Mouse (Mus musculus) cerebellum, adult 9-10 months (tissue): Measurements from ENCODE around the gene St3gal4.
"Not testable (repeated sequence)": the region's sequence is repeated elsewhere in the genome, so short reads cannot be mapped to it uniquely, and the experiment has no call there.

ENCODE experiments used
- DNase-seq: peaks from one replicate; pipeline ENCODE4 v3.0.0; 2022

St3gal4 gene

DNA sequence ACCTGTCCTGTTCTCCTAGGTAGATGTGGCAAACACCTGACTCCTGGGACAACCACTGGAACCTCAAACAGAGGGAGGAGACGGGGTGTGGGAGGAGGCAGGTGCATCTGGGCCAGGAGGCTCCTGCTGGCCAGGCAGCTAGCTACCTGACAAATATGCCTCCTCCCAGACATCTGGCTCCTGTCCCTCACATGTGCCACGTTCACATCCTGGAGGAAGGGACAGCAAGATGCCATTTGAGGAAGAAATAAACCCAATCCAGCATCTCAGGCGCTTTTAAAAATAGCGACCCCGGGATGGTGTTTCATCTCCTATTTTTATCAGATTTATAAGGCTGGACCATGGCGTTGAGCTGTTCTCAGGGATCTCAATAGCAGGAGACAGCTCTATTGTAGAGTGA lies at the start of gene St3gal4:
St3gal4 (minus strand) TSS at position 101 of the 400 bp plus-strand sequence.
- no peak for DNase-seq

GRCm38 (mm10) chr9:35166798-35167635 lies 47.9 kb upstream of the St3gal4 start:
- no peak for DNase-seq

GRCm38 (mm10) chr9:35166144-35166797 lies 47.2 kb upstream of the St3gal4 start:
- peak; percentile 53 for DNase-seq

- no peak for DNase-seq
These were observed 45.2 kb upstream of the St3gal4 start for GRCm38 (mm10) chr9:35164142-35164874.

GRCm38 (mm10) chr9:35163011-35163690 lies 44.1 kb upstream of the St3gal4 start:
- peak; percentile 87 for DNase-seq

DNA sequence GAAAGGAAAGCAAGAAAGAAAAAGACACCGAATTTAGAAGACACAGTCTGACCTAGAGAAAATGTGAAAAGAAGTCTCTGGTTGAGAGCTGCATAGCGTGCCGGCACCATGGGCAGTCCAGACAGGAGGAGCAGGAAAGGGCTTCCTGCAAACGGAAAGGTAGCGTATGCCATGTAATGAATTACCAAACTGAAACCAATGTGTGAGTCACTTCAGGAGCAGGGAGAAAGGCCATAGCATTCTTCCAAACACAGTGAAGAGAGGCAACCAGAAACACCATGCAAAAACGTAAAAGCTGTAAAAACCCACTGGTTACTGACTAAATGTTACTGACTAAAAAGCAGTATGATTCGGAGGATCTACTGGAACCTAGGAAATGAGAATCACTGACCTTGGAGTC lies 42.7 kb upstream of the St3gal4 start:
- DNase-seq, result no peak

DNA sequence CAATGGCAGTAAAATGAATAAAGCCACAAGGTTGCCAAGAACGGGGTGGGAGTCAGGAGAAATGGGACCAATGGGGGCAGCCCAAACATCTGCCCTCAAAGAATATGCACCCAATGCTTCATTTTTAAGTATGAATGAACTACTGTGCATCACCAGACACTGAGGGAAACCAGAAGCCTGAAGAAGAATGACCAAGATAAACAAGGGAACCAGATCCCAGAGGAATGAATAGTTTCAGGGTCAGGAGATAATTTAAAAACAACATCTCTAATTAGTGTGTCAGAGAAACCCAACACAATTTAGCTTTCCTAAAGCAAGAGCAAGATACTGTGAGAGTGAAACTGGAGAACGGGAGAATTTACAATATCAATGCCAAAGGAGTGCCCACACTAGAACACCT lies 41.6 kb upstream of the St3gal4 start:
- DNase-seq, result no peak

DNA sequence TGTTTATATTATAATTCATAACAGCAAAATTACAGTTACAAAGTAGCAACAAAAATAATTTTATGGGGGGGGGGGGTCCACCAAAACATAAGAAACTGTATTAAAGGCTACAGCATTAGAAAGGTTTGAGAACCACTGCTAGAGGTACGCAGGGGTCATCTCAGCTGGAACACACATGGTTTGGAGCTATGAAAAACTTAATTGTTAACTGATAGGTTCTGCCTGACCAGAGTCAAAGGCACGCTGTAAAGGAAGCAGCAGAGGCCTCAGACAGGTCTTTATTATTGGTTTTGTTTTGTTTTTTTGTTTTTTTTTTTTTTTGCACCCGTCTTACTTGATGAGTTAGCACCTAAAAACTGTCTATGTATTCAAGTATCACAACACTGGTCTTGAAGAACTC lies 39.4 kb upstream of the St3gal4 start:
- DNase-seq, result no peak

GRCm38 (mm10) chr9:35156862-35157261 lies 37.8 kb upstream of the St3gal4 start:
- no peak for DNase-seq

DNA sequence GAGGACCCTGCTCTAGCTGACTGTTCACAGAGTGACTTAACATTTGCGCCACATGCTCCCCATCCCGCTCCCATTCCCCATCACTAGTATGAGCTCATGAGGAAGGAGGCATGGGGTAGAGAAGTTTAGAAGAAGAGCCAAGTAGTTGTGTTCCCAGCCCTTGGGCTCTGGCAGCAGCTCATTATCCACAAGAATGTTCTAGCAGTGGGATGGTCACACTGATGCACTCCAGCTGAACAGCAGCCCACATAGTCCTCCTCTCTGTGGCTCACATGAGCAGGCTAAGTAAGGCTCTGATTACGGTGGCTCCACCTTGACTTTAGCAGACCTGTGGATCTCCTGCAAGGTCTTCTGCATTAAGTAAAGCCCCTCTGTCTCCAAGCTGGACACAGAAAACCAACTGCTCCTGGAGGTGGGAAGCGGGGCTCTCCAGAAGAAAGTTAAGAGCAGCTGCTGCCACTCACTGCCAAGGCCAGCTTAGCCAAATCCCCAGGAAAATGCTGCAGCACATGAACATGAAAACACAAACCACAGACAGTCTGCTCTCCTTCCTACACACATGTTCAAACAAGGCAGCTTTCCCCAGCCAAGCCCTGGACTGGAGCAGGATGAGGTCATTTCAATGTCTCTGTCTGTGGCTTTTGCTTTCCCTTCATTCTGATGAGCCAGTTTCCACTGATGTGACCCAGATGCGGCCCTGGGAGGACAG lies 37.1 kb upstream of the St3gal4 start:
- no peak for DNase-seq

DNA sequence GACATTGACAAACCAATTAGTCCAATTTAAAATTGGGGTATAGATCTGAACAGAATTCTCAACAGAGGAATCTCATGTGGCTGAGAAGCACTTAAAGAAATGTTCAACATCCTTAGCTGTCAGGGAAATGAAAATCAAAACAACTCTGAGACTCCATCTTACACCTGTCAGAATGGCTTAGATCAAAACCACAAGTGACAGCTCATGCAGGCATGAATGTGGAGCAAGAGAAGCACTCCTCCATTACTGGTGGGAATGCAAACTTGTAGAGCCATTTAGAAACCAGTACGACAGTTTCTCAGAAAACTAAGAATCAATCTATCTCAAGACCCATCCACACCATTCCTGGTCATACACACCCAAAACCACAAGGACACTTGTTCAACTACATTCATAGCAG lies 33.9 kb upstream of the St3gal4 start:
- DNase-seq, result no peak

GRCm38 (mm10) chr9:35148822-35149221 lies 29.8 kb upstream of the St3gal4 start:
- not testable (repeated sequence) for DNase-seq

- DNase-seq, result not testable (repeated sequence)
These were observed 28.2 kb upstream of the St3gal4 start for GRCm38 (mm10) chr9:35147261-35147660.

DNA sequence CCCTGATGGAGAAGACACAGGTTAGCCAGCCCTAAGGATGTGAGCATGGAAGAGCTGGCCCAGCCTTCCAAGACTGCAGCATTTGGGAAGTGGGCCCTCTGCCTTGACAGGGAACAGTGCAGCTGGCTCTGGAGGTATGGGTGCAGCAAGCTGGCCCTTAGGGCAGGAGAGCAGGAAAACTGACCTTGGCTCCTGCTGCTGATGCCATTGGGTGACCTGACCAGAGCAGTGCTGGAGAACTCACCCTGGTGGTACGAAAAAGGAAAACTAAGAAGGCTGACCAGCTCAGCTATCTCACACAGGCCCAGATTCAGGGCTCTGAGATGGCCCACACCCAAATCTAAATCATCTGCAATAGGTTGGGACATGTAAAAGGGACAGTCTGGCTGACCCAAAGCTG lies 26.8 kb upstream of the St3gal4 start:
- no peak for DNase-seq

DNA sequence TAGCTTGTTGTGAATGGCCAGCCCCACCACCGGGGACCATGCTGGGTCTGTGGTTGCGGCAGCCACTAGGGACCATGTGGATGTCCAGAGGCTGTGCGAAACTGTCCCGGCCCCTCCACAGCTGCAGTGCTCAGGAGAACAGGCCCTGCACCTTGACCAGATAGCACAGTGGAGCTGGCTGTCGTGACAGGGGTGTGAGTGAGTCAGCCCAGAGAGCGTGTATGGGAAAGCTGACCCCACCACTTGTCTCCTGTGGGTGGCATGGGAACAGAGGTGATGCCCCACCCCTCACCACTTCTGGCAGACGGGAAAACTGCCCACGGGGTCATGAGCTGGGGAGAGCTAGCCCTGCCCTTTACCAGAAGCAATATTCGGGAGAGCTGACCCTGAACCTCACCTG lies 26.1 kb upstream of the St3gal4 start:
- DNase-seq, result no peak

DNA sequence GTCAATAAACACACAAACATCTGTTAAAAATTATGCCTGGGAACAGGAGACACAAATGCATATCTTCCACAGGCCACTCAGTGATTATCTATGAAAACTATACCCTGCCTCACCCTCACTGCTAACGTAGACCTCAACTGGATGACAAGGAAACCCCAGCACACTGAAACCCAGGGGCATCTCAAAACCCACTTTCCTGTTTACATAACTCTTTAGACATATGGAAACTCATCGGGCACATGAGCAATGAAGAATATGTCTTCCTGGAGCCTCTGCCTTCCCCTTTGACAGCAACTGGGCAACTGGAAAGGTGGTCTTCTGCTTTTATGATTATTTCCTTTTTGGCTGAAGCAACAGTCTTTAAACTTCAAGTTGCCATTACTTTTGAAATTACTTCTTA lies 23.2 kb upstream of the St3gal4 start:
- no peak for DNase-seq

- no peak for DNase-seq
These were observed 20.2 kb upstream of the St3gal4 start for GRCm38 (mm10) chr9:35139231-35139744.

DNA sequence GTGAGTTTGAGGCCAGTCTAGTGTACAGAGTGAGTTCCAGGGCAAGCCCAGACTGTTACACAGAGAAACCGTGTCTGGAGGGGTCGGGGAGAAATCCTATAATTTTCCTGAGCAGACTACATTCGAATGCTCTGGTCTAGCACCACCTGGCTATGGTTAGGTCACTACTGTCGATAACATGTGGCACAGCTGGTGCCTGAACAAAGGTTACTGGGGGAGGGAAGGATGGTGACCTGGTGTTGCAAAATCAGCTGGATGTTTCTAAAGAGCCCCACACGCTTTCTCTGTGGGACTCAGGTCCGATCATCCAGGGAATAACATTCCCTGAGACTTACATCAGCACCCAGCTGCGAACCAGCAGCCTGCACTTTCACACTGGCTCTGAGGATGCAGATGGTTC lies 19.0 kb upstream of the St3gal4 start:
- DNase-seq, result no peak

DNA sequence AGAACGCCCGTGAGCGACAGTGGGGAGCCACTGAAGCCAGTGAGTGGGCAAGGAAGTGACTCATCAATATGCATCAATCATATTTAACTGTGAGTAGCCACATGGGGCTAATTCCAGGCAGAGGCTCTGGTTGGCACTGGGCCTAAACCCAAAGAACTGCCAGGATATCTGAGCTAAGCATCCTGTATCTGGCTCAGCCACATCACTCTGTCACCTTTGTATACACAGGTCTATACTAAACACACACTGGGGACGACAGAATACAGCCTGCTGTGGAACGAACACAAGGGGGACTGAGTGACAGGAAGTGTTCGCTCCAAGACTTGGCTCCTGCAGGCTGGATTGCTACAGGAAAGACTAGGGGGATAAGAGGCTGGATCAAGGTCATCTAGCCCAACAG lies 16.5 kb upstream of the St3gal4 start:
- DNase-seq, result peak; percentile 47

DNA sequence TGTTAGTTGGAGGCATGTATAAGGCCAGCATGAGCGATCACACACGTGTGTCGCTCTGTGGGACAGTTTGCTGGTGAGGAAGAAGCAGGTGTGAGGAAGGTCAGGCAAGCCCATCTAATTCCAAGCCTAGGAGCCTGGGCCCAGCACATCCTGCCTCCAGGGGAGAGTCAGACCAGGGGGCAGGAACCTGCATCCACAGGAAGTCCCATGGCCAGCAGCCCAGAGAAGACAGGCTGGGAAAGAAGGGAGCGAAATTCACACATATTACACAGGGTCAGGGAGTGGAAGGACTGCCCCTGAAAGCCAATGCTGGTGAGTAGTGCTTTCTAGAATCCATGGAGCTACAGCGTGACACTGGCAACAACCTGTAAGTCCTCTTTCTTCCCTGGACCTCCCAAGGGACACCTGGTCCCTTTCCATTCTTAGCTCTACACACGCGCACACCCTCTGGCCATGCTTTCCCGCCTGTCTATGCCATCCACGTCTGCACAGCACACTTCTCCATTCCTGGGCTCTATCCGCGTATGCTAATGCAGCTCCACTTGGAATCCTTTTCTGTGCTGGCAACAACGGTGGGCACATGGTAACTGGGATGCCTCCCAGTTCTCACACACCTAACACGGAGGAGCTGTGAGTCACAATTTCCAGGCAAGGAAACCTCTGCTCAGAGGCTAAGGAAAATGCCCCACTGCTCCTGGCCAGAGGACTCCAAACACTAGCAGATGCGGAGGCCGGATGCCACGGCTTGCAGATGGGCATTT lies 12.7 kb upstream of the St3gal4 start:
- DNase-seq, result no peak

DNA sequence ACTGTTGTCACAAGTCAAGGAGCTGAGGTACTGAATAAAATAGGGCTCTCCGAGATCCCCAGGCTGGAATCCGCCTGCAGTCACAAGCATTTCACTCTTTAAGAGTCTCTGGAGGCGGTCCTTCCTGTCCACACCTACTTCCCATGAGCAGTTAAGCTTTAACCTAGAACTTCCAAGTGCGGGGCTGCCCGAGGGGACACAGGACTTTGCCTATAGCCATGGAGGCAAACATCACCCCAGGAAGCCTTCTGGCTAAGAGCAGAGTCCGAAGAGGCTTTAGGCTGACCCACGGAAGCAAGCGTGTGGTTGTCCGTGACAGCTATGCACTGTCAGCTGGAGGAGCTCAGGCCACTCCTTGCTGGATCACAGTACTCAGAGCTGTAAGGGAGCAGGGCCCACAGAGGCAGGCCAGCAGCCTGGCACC lies 9.9 kb upstream of the St3gal4 start:
- DNase-seq, result no peak
